Mouse (Mus musculus): ENCODE measurements at regions not wholly inside any gene's neighbourhood (a gene's known extent, or its start where the extent isn't known, plus 50 kb on each side); places are given as distances from the start of the nearest gene placed in this dataset.

- no peak for DNase-seq (ENCODE audit: low spot score)
- Histone ChIP-seq H3K36me3 (replicated peaks) (no peaks in the 10 kb centered on the region), H3K4me3 (no peak overlapping the region), H3K4me1 (no peaks in the 10 kb centered on the region), H3K27ac (replicated peaks) (no peak overlapping the region), H3K27me3 (replicated peaks; ENCODE audit: low read depth, poor library complexity, severe bottlenecking) (no peaks in the 10 kb centered on the region), H3K9me3 (no peaks in the 10 kb centered on the region)
- 87% methylated on average over 7 of the region's 7 CpGs for WGBS
These were observed 146.4 kb upstream of the Spdye4c start for GRCm38 (mm10) chr2:128444599-128445011.

DNA sequence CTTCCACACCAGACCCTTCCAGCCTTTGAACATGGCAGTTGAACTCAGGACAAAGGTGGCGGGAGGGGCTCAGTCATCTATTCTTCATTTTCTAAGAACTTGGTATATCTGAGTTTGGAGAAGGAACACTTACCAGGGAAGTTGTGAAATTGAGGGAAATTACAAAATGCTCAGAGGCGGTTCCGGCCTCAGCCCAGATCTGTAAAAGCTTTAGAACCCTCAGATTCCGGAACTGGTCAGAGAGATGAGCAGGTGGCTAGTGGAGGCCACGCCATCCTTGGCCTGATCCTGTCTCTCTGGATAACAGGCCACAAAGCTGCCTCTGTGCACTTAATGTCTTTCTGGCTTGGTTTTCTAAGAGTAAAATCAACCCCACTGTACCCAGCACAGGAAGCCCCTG, 145.6 kb upstream of the Spdye4c start:
- Histone ChIP-seq H3K4me1 (no peaks in the 10 kb centered on the region), H3K27me3 (replicated peaks; ENCODE audit: low read depth, poor library complexity, severe bottlenecking) (no peaks in the 10 kb centered on the region), H3K4me3 (no peak overlapping the region), H3K27ac (replicated peaks) (no peak overlapping the region), H3K9me3 (no peaks in the 10 kb centered on the region), H3K36me3 (replicated peaks) (no peaks in the 10 kb centered on the region)
- 91% methylated on average over 5 of the region's 5 CpGs for WGBS
- DNase-seq (ENCODE audit: low spot score), result no peak

- no peaks in the 10 kb centered on the region for H3K27me3 ChIP-seq (replicated peaks; ENCODE audit: low read depth, poor library complexity, severe bottlenecking)
- H3K4me1 ChIP-seq, result no peaks in the 10 kb centered on the region
- no peaks in the 10 kb centered on the region for H3K36me3 ChIP-seq (replicated peaks)
- H3K4me3 ChIP-seq, result no peak overlapping the region
- 78% methylated on average over 3 of the region's 3 CpGs for WGBS
- no peak overlapping the region for H3K27ac ChIP-seq (replicated peaks)
- no peaks in the 10 kb centered on the region for H3K9me3 ChIP-seq
- no peak for DNase-seq (ENCODE audit: low spot score)
These were observed 141.7 kb upstream of the Spdye4c start for GRCm38 (mm10) chr2:128449294-128449693.

DNA sequence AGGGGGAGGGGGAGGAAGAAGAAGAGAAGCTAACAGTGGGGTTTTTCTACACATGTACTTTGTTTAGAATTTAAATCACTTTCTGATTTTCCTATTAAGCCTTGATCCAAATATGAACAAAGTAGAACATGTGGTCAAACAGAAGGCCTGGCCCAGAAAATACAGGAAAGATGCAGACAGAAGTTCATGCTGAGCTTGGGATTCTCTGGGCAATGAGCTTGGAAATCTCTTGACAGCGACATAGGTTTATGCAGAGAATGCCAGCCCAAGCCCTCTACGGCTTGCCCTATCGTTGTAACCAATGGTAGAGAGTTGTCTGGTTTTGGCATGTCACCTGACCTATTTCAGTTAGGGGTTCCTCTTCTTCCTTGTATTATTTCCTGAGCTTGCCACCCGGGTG, 141.0 kb upstream of the Spdye4c start:
- DNase-seq (ENCODE audit: low spot score), result no peak
- H3K4me3 ChIP-seq, result no peak overlapping the region
- H3K4me1 ChIP-seq, result no peaks in the 10 kb centered on the region
- H3K9me3 ChIP-seq, result no peaks in the 10 kb centered on the region
- no peak overlapping the region for H3K27ac ChIP-seq (replicated peaks)
- H3K36me3 ChIP-seq (replicated peaks), result no peaks in the 10 kb centered on the region
- 91% methylated on average over 4 of the region's 4 CpGs for WGBS
- no peaks in the 10 kb centered on the region for H3K27me3 ChIP-seq (replicated peaks; ENCODE audit: low read depth, poor library complexity, severe bottlenecking)

DNA sequence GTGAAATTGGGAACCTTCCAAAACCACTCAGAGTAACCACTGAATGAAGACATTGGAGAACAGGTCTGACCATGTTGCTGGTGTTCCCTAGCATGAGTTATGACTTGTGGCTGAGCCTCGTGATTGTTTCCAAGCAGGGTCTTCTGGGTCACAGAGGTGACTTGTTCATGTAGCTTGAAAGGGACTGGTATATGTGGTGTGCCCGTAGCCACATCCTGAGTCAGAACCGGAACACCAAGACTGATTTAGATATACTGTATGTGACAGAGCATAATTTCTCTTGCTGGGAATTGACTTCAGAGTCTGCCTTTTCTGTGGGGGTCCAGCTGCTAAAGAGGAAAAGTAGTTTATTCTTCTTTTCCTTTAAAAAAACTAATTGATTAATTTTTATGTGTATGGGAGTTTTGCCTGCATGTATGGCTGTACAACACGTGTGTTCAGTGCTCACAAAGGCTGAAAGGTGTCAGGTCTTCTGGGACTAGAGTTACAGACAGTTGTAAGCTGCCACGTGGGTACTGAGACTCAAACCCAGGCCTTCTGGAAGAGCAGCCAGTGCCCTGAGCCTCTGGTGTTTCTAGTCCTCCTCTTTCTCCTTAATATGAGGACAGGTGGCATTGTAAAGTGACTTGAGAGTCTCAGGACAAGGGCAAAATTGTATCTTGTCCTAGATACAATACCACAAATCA, 139.3 kb upstream of the Spdye4c start:
- Histone ChIP-seq H3K27ac (replicated peaks) (no peak overlapping the region), H3K36me3 (replicated peaks) (no peaks in the 10 kb centered on the region), H3K9me3 (no peaks in the 10 kb centered on the region), H3K4me3 (no peak overlapping the region), H3K4me1 (no peaks in the 10 kb centered on the region), H3K27me3 (replicated peaks; ENCODE audit: low read depth, poor library complexity, severe bottlenecking) (no peaks in the 10 kb centered on the region)
- DNase-seq (ENCODE audit: low spot score), result no peak
- 79% methylated on average over 5 of the region's 5 CpGs for WGBS

DNA sequence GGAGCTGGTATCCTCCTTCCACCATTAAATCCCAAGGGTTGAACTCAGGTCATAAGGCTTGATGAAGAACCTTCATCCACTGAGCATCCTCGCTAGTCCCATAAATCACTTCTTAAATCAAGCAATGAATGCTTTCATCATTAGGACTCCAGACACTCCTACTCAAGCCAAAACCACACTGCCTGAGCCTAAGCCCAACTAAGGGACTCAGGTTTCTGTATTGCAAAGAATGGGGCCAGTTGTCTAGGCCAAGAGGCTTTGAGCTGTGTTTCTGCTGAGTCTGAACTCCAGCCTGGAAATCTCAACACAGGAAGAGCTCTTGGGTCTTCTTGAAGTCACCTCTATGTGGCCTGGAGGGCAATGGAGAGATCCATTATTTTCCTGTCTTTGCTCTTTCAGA, 138.4 kb upstream of the Spdye4c start:
- Histone ChIP-seq H3K9me3 (no peaks in the 10 kb centered on the region), H3K27me3 (replicated peaks; ENCODE audit: low read depth, poor library complexity, severe bottlenecking) (no peaks in the 10 kb centered on the region), H3K27ac (replicated peaks) (no peak overlapping the region), H3K4me1 (no peaks in the 10 kb centered on the region), H3K36me3 (replicated peaks) (no peaks in the 10 kb centered on the region), H3K4me3 (no peak overlapping the region)
- no peak for DNase-seq (ENCODE audit: low spot score)
- WGBS, result 86% methylated on average over 1 of the region's 1 CpGs

DNA sequence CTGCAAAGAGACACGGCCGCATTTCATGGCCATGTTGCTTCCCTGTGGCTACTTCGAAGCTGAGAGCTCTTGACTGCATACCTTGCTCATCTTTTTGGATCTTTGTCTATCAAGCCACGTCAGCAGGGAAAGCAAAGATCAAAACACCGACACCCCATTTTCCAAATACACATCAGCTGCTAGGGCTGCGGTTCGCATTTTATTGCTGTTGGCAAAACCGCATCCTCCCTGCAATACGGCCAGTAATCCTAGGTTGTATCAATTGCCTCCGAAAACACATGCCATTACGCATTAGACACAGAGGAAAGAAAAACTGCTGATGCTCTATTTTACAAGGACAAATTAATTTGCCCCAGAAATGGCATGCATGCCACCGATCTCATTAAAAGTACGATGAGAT, 136.5 kb upstream of the Spdye4c start:
- 92% methylated on average over 13 of the region's 13 CpGs for WGBS
- no peak overlapping the region for H3K27ac ChIP-seq (replicated peaks)
- no peaks in the 10 kb centered on the region for H3K36me3 ChIP-seq (replicated peaks)
- no peaks in the 10 kb centered on the region for H3K9me3 ChIP-seq
- H3K27me3 ChIP-seq (replicated peaks; ENCODE audit: low read depth, poor library complexity, severe bottlenecking), result no peaks in the 10 kb centered on the region
- no peaks in the 10 kb centered on the region for H3K4me1 ChIP-seq
- H3K4me3 ChIP-seq, result no peak overlapping the region
- no peak for DNase-seq (ENCODE audit: low spot score)

DNA sequence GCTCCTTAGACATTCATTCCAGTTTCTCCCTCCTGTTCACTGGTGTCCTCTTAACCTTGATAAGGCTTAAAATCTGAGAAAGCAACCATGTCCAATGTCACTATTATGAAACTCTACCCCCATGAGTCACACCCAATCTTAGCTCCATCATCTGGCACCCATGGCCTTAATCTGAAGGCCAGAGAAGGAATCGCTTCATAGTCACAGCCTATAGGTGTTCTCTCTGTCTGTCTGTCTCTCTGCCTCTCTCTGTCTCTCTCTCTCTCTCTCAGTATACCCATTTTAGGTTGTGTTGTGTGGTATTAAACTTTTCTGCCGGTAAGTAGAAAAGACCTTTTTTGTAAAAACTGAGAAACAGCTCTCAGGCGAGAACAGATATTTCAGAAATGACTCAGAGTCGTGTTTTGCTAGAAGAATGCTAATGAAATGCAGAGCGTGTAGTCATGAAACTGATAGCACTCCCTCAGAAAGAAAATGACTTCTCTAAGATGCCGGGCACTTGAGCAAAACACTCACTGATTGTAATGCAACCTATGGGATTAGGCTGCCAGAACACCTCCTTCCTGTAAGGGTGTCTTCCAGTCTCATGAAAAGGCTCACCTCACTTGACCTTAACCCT, 133.3 kb upstream of the Spdye4c start:
- Histone ChIP-seq H3K4me1 (no peaks in the 10 kb centered on the region), H3K27me3 (replicated peaks; ENCODE audit: low read depth, poor library complexity, severe bottlenecking) (no peaks in the 10 kb centered on the region), H3K36me3 (replicated peaks) (no peaks in the 10 kb centered on the region), H3K27ac (replicated peaks) (no peak overlapping the region), H3K9me3 (no peaks in the 10 kb centered on the region), H3K4me3 (no peak overlapping the region)
- DNase-seq (ENCODE audit: low spot score), result no peak
- 70% methylated on average over 6 of the region's 6 CpGs for WGBS

DNA sequence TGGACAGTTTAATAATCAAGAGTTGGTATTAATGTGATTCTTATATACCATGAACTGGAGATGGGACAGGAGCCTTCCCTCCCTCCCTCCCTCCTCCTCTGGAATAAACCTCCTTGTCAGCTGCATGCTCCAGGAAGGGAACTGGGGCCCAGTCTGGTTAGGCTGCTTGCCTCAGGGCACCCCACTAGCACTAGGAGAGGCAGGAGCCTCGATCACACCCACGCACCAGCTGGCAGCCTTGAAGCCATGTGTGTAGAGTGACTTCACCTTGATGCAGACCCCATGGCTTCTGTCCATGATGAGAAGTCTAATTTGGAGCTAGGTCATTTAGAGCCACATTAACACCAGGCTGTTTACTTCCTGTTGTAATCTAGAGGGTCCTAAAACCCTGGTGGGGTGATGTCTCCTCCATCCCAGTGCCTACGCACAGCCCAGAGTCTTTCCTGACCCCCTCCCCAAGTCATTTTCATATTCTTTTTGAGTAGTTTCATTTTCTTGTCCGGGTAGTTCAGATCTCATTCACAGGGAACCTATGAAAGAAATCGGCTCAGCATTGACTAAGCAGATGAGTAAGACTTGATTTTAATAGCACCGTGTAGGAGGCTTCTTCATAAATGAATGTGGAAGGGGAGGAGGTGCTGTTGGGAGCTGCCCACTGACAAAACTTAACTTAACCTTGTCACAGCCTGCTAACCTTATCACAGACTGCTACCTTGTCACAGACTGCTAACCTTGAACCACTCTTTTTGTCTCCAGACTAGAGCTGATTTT, 125.6 kb upstream of the Spdye4c start:
- no peaks in the 10 kb centered on the region for H3K27me3 ChIP-seq (replicated peaks; ENCODE audit: low read depth, poor library complexity, severe bottlenecking)
- no peak overlapping the region for H3K27ac ChIP-seq (replicated peaks)
- WGBS, result 83% methylated on average over 6 of the region's 6 CpGs
- no peak for DNase-seq (ENCODE audit: low spot score)
- H3K4me1 ChIP-seq, result peaks cover 20% of the 10 kb centered on the region
- no peaks in the 10 kb centered on the region for H3K36me3 ChIP-seq (replicated peaks)
- H3K4me3 ChIP-seq, result no peak overlapping the region
- no peaks in the 10 kb centered on the region for H3K9me3 ChIP-seq

DNA sequence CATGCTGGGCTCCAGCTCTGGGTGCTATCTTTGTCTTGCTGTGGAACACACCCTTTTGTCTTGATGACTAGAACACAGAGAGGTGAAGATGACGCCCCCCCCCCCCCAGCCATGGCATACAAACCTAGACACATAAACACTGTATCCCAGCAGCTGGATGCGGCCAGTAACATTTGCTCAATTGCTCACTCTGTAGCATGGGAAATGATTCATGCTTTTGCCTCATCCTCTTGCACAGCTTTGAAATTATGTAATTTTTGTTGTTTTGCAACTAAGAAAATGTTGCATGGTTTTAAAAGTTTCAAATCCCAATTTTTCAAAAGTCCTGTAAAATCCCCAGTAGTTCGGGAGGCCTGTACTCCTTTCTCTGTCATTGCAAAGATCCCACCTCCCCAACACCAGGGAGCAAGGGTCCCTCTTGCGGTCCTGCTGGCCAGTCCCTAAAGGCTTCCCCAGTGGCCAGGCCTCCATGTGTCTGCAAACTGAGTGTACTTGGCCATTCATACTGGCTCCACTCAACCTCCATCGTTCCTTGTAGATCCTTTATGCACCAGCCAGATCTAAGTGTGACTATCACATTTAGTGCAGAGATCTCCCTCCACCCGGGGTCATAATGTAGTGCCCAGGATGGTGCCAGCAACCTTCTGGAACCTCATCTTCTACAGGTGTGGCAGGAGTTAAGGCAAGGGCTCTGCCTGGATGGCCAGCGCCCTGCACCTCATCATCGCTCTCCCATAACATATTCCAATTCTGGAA, 123.3 kb upstream of the Spdye4c start:
- H3K27me3 ChIP-seq (replicated peaks; ENCODE audit: low read depth, poor library complexity, severe bottlenecking), result no peaks in the 10 kb centered on the region
- DNase-seq (ENCODE audit: low spot score), result no peak
- H3K36me3 ChIP-seq (replicated peaks), result no peaks in the 10 kb centered on the region
- no peaks in the 10 kb centered on the region for H3K9me3 ChIP-seq
- H3K4me1 ChIP-seq, result peaks cover 23% of the 10 kb centered on the region
- WGBS, result 87% methylated on average over 8 of the region's 8 CpGs
- H3K4me3 ChIP-seq, result no peak overlapping the region
- no peak overlapping the region for H3K27ac ChIP-seq (replicated peaks)

- no peaks in the 10 kb centered on the region for H3K9me3 ChIP-seq
These were observed 122.7 kb upstream of the Spdye4c start for GRCm38 (mm10) chr2:128468323-128468722.

DNA sequence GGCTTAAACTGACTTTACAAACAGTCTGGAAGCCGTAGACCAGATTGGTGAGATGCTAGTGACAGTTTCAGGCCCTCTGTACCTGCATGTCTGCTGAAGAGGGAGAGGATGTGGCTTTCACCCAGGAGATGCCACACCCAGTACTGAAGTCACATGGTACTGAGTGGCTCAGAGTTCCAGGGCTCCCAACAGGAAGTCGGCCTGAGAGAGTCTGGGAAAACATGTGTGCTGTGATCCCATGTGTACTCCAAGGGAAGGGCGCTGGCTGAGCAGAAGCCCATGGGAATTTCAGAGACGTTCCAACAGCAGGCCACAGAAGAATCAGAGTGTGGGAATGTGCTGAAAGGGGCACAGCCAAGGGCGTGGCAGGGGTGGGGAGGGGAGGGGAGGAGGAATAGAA, 120.7 kb upstream of the Spdye4c start:
- Histone ChIP-seq H3K4me3 (no peak overlapping the region), H3K27me3 (replicated peaks; ENCODE audit: low read depth, poor library complexity, severe bottlenecking) (no peaks in the 10 kb centered on the region), H3K36me3 (replicated peaks) (no peaks in the 10 kb centered on the region), H3K27ac (replicated peaks) (no peak overlapping the region), H3K4me1 (peaks cover 32% of the 10 kb centered on the region), H3K9me3 (no peaks in the 10 kb centered on the region)
- DNase-seq (ENCODE audit: low spot score), result no peak
- WGBS, result 60% methylated on average over 5 of the region's 5 CpGs

More at GRCm38 (mm10) chr2:128468323-128468722, 122.7 kb upstream of the Spdye4c start:
- H3K36me3 ChIP-seq (replicated peaks), result no peaks in the 10 kb centered on the region
- no peak for DNase-seq (ENCODE audit: low spot score)
- no peak overlapping the region for H3K4me3 ChIP-seq
- H3K27ac ChIP-seq (replicated peaks), result no peak overlapping the region
- WGBS, result 51% methylated on average over 2 of the region's 2 CpGs
- no peaks in the 10 kb centered on the region for H3K27me3 ChIP-seq (replicated peaks; ENCODE audit: low read depth, poor library complexity, severe bottlenecking)
- H3K4me1 ChIP-seq, result peaks cover 29% of the 10 kb centered on the region
